Mouse (Mus musculus): ENCODE results near the gene Ccdc69. TPM values are rescaled to one million over a fixed set of nuclear protein-coding genes. Genes with fewer than 3 reads are reported as not detected.
A peak's percentile ranks its signal among the peaks of the same experiment; 100 is the strongest.

Ccdc69 gene
- polyA plus RNA-seq, 1 experiment from 2014 or later, result 0.20 TPM

DNA sequence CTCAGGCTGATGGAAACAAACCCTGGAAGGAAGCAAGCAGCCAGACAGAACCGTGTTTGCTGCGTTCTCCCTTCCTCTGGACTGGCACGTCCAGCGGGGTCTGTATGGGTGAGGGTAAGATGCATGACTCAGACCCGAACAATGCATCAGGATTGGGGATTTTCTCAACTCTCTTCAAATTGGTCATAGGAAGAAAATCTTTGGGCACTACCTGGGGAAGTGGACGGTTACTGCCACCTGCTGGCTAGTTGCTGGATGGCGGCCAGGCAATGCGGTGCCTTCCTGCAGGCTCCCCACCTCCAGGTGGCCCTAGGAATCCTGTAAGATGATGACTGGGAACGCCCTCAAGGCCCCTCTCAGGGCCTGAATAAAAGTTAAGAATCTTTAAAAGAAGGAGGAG is 38.3 kb downstream of the Ccdc69 start:
- peak; percentile 66 for ATAC-seq
- peak; percentile 82 for DNase-seq (ENCODE audit: low spot score)
- Histone ChIP-seq H3K9ac (ENCODE audit: low read length) (no peak overlapping the region), H3K36me3 (ENCODE audit: control insufficient read depth, insufficient read depth, low read length) (no peaks in the 10 kb centered on the region), H3K27ac (ENCODE audit: low read depth, low read length) (no peak overlapping the region), H3K4me2 (ENCODE audit: low read length) (no peak overlapping the region), H3K4me1 (ENCODE audit: control insufficient read depth, insufficient read depth, low read length) (no peaks in the 10 kb centered on the region), H3K9me3 (replicated peaks; ENCODE audit: control insufficient read depth, low read length) (no peaks in the 10 kb centered on the region), H3K27me3 (replicated peaks; ENCODE audit: control insufficient read depth, insufficient read depth, low read length) (no peaks in the 10 kb centered on the region), H3K4me3 (ENCODE audit: low read depth, low read length) (no peak overlapping the region)
- 5% methylated on average over 9 of the region's 9 CpGs for WGBS

GRCm38 (mm10) chr11:55036601-55037000 is 41.3 kb downstream of the Ccdc69 start:
- Histone ChIP-seq H3K36me3 (ENCODE audit: control insufficient read depth, insufficient read depth, low read length) (no peaks in the 10 kb centered on the region), H3K27me3 (replicated peaks; ENCODE audit: control insufficient read depth, insufficient read depth, low read length) (0 out of 2 replicates have a peak, but pooled peaks cover 3% of the 10 kb centered on the region), H3K4me2 (ENCODE audit: low read length) (no peak overlapping the region), H3K9ac (ENCODE audit: low read length) (no peak overlapping the region), H3K27ac (ENCODE audit: low read depth, low read length) (no peak overlapping the region), H3K4me3 (ENCODE audit: low read depth, low read length) (no peak overlapping the region), H3K9me3 (replicated peaks; ENCODE audit: control insufficient read depth, low read length) (no peaks in the 10 kb centered on the region), H3K4me1 (ENCODE audit: control insufficient read depth, insufficient read depth, low read length) (peaks cover 9% of the 10 kb centered on the region; the same call in 1 of the 2 replicates)
- no peak for ATAC-seq
- WGBS, result 44% methylated on average over 3 of the region's 3 CpGs
- no peak for DNase-seq (ENCODE audit: low spot score)

- H3K9ac ChIP-seq (ENCODE audit: low read length), result peak within 1 kb of the TSS; percentile 69
- H3K27me3 ChIP-seq (replicated peaks; ENCODE audit: control insufficient read depth, insufficient read depth, low read length), result 0 out of 2 replicates have a peak, but pooled peaks cover 3% of the 10 kb centered on the region
- under 1% methylated on average over 41 of the region's 41 CpGs for WGBS
- peak within 1 kb of the TSS; percentile 96 for H3K4me2 ChIP-seq (ENCODE audit: low read length)
- peak within 1 kb of the TSS; percentile 53 for H3K4me3 ChIP-seq (ENCODE audit: low read depth, low read length)
- H3K4me1 ChIP-seq (ENCODE audit: control insufficient read depth, insufficient read depth, low read length), result peaks cover 13% of the 10 kb centered on the region; the same call in 1 of the 2 replicates
- peak; percentile 76 for DNase-seq (ENCODE audit: low spot score)
- H3K27ac ChIP-seq (ENCODE audit: low read depth, low read length), result no peak within 1 kb of the TSS
- no peaks in the 10 kb centered on the region for H3K36me3 ChIP-seq (ENCODE audit: control insufficient read depth, insufficient read depth, low read length)
- ATAC-seq, result peak; percentile 94
- no peaks in the 10 kb centered on the region for H3K9me3 ChIP-seq (replicated peaks; ENCODE audit: control insufficient read depth, low read length)
Measured at GRCm38 (mm10) chr11:55033040-55033660, 44.8 kb downstream of the Ccdc69 start, which contains the start of gene Anxa6. TSS of gene Anxa6 (minus strand) at chr11:55033445.

DNA sequence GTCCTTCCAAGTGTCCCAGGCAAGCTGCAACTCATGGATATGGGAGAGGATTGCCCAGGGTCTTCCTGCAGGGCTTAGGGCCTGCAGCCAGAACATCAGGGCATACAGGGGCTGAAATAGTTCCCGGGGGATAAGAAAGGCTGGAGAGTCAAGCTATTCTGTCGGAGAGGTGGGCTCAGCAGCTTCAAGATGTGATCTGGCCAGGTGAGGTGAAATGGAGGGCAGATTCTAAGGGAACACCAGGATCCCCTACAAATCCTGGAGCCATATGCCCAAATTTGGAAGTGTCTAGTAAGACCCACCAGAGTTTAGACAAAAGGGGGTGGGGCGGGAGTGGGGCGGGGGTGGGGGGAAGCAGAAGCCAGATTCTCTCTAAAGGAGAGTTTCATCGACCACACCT is 45.6 kb downstream of the Ccdc69 start:
- Histone ChIP-seq H3K27ac (ENCODE audit: low read depth, low read length) (no peak overlapping the region), H3K4me2 (ENCODE audit: low read length) (peak overlapping the region; percentile 96), H3K9ac (ENCODE audit: low read length) (peak overlapping the region; percentile 69; the same call in 1 of the 2 replicates), H3K27me3 (replicated peaks; ENCODE audit: control insufficient read depth, insufficient read depth, low read length) (0 out of 2 replicates have a peak, but pooled peaks cover 3% of the 10 kb centered on the region), H3K4me1 (ENCODE audit: control insufficient read depth, insufficient read depth, low read length) (peaks cover 13% of the 10 kb centered on the region; the same call in 1 of the 2 replicates), H3K36me3 (ENCODE audit: control insufficient read depth, insufficient read depth, low read length) (no peaks in the 10 kb centered on the region), H3K9me3 (replicated peaks; ENCODE audit: control insufficient read depth, low read length) (no peaks in the 10 kb centered on the region), H3K4me3 (ENCODE audit: low read depth, low read length) (peak overlapping the region; percentile 53)
- DNase-seq (ENCODE audit: low spot score) (no peak), ATAC-seq (no peak)
- 33% methylated on average over 5 of the region's 5 CpGs for WGBS

GRCm38 (mm10) chr11:55031991-55032280 is 46.0 kb downstream of the Ccdc69 start:
- peak overlapping the region; percentile 53; the same call in 1 of the 2 replicates for H3K4me3 ChIP-seq (ENCODE audit: low read depth, low read length)

GRCm38 (mm10) chr11:55031211-55031990 is 46.5 kb downstream of the Ccdc69 start:
- 58% methylated on average over 10 of the region's 10 CpGs for WGBS
- no peaks in the 10 kb centered on the region for H3K9me3 ChIP-seq (replicated peaks; ENCODE audit: control insufficient read depth, low read length)
- peak overlapping the region; percentile 96 for H3K4me2 ChIP-seq (ENCODE audit: low read length)
- no peaks in the 10 kb centered on the region for H3K36me3 ChIP-seq (ENCODE audit: control insufficient read depth, insufficient read depth, low read length)
- DNase-seq (ENCODE audit: low spot score) (no peak), ATAC-seq (no peak)
- H3K9ac ChIP-seq (ENCODE audit: low read length), result no peak overlapping the region
- H3K27me3 ChIP-seq (replicated peaks; ENCODE audit: control insufficient read depth, insufficient read depth, low read length), result 0 out of 2 replicates have a peak, but pooled peaks cover 3% of the 10 kb centered on the region
- 0 out of 2 replicates have a peak overlapping the region, but pooled peaks have one; percentile 53 for H3K4me3 ChIP-seq (ENCODE audit: low read depth, low read length)
- H3K4me1 ChIP-seq (ENCODE audit: control insufficient read depth, insufficient read depth, low read length), result peaks cover 14% of the 10 kb centered on the region; the same call in 1 of the 2 replicates
- no peak overlapping the region for H3K27ac ChIP-seq (ENCODE audit: low read depth, low read length)

More at GRCm38 (mm10) chr11:55031991-55032280, 46.0 kb downstream of the Ccdc69 start:
- ATAC-seq (no peak), DNase-seq (ENCODE audit: low spot score) (no peak)
- Histone ChIP-seq H3K27me3 (replicated peaks; ENCODE audit: control insufficient read depth, insufficient read depth, low read length) (0 out of 2 replicates have a peak, but pooled peaks cover 3% of the 10 kb centered on the region), H3K36me3 (ENCODE audit: control insufficient read depth, insufficient read depth, low read length) (no peaks in the 10 kb centered on the region), H3K9ac (ENCODE audit: low read length) (no peak overlapping the region), H3K4me1 (ENCODE audit: control insufficient read depth, insufficient read depth, low read length) (peaks cover 13% of the 10 kb centered on the region; the same call in 1 of the 2 replicates), H3K9me3 (replicated peaks; ENCODE audit: control insufficient read depth, low read length) (no peaks in the 10 kb centered on the region), H3K4me2 (ENCODE audit: low read length) (peak overlapping the region; percentile 96), H3K27ac (ENCODE audit: low read depth, low read length) (no peak overlapping the region)
- WGBS, result 54% methylated on average over 1 of the region's 4 CpGs

DNA sequence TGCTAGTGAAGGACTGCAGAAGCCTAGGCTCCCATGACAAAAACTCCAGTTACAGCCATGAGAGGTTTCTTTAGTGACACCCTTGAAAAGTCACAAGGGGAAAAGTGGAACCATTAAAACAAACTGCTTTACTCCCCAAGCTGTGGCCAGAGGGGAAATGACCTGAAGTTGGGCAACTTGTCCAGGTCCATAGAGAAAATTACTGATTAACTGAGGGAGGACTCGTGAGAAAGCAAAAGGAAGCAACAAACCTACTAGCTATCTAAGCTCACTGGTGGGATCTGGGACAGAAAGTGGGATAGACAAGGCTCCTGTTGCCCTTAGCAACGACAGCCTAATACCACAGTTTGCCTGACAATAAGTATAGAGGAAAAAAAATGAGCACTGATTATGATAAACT is 49.4 kb downstream of the Ccdc69 start:
- 80% methylated on average over 2 of the region's 2 CpGs for WGBS

GRCm38 (mm10) chr11:55027204-55027855 is 50.6 kb downstream of the Ccdc69 start:
- Histone ChIP-seq H3K9ac (ENCODE audit: low read length) (no peak overlapping the region), H3K4me3 (ENCODE audit: low read depth, low read length) (no peak overlapping the region), H3K9me3 (replicated peaks; ENCODE audit: control insufficient read depth, low read length) (no peaks in the 10 kb centered on the region), H3K27me3 (replicated peaks; ENCODE audit: control insufficient read depth, insufficient read depth, low read length) (no peaks in the 10 kb centered on the region), H3K4me1 (ENCODE audit: control insufficient read depth, insufficient read depth, low read length) (peaks cover 40% of the 10 kb centered on the region), H3K36me3 (ENCODE audit: control insufficient read depth, insufficient read depth, low read length) (no peaks in the 10 kb centered on the region), H3K27ac (ENCODE audit: low read depth, low read length) (no peak overlapping the region), H3K4me2 (ENCODE audit: low read length) (no peak overlapping the region)
- DNase-seq (ENCODE audit: low spot score) (no peak), ATAC-seq (no peak)
- 72% methylated on average over 2 of the region's 2 CpGs for WGBS

More for the DNA sequence above, 49.4 kb downstream of the Ccdc69 start:
- no peaks in the 10 kb centered on the region for H3K36me3 ChIP-seq (ENCODE audit: control insufficient read depth, insufficient read depth, low read length)
- H3K27me3 ChIP-seq (replicated peaks; ENCODE audit: control insufficient read depth, insufficient read depth, low read length), result 0 out of 2 replicates have a peak, but pooled peaks cover 3% of the 10 kb centered on the region
- no peak overlapping the region for H3K27ac ChIP-seq (ENCODE audit: low read depth, low read length)
- H3K9ac ChIP-seq (ENCODE audit: low read length), result no peak overlapping the region
- no peaks in the 10 kb centered on the region for H3K9me3 ChIP-seq (replicated peaks; ENCODE audit: control insufficient read depth, low read length)
- no peak for DNase-seq (ENCODE audit: low spot score)
- H3K4me2 ChIP-seq (ENCODE audit: low read length), result no peak overlapping the region
- H3K4me1 ChIP-seq (ENCODE audit: control insufficient read depth, insufficient read depth, low read length), result peaks cover 31% of the 10 kb centered on the region
- ATAC-seq, result no peak
- no peak overlapping the region for H3K4me3 ChIP-seq (ENCODE audit: low read depth, low read length)
